In the genomic region with DNA sequence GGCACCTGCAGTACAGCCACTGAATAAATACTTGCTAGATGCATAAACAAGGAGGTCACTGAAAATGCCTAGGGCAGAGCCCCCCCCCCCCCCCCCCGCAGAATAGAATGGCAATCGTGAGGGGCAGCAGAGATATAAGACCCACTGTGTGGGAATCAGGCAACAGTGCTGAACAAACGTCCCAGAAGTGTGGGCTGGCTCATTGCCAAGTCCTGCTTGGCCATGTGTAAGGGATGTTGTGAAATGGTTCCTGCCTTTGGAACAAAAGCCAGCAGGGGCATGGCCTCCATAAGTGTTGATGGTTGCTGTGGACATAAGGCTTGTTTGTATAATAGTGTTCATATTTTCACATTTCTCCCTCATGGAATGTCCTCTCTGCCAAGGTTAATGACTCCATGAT, we compare ENCODE assay signal across 26 mouse cellular contexts.
DNase-seq lines count a peak whose midpoint lies in the region; ATAC-seq and TF ChIP-seq lines count a peak whose summit lies in the region.
"Had no signal": no experiment of that assay in that cellular context is flagged by ENCODE, and none has a peak within 500 bp of the region (broad histone marks: within the 10 kb centered on the region; RNA-seq: fewer than 3 reads in every experiment).

No protein-coding gene starts in this region.

- H3K4me3 ChIP-seq in forebrain, embryonic 14.5 days (ENCODE audit: low read depth, low read length) = no peak overlapping the region
- H3K4me3 ChIP-seq in forebrain, embryonic 16.5 days (replicated peaks; ENCODE audit: low read length) = no peak overlapping the region
- no peak overlapping the region for H3K4me3 ChIP-seq in liver, postnatal 0 days (ENCODE audit: low read depth, low read length)
- no peak overlapping the region for H3K4me3 ChIP-seq in liver, embryonic 11.5 days (ENCODE audit: low read depth, low read length)
- H3K4me3 ChIP-seq: embryonic facial prominence, embryonic 12.5 days; forebrain, embryonic 15.5 days; hindbrain, embryonic 10.5 days; hindbrain, embryonic 15.5 days; kidney, embryonic 15.5 days; layer of hippocampus, adult 2 months; left cerebral cortex, adult 2 months; liver, embryonic 15.5 days had no signal

- no peak overlapping the region for H3K9ac ChIP-seq in forebrain, embryonic 14.5 days (ENCODE audit: low read length)
- no peak overlapping the region for H3K9ac ChIP-seq in forebrain, embryonic 16.5 days (replicated peaks; ENCODE audit: low read depth, low read length)
- H3K9ac ChIP-seq in liver, postnatal 0 days (replicated peaks) = no peak overlapping the region
- H3K9ac ChIP-seq in liver, embryonic 11.5 days (ENCODE audit: low read depth, low read length) = no peak overlapping the region
- H3K9ac ChIP-seq: embryonic facial prominence, embryonic 12.5 days; forebrain, embryonic 15.5 days; hindbrain, embryonic 15.5 days; kidney, embryonic 15.5 days; liver, embryonic 15.5 days had no signal

- H3K4me1 ChIP-seq in forebrain, embryonic 14.5 days (ENCODE audit: control insufficient read depth, insufficient read depth, low read length) = no peaks in the 10 kb centered on the region
- H3K4me1 ChIP-seq in forebrain, embryonic 16.5 days (replicated peaks; ENCODE audit: control insufficient read depth, insufficient read depth, low read length) = peaks cover 2% of the 10 kb centered on the region; the same call in 1 of the 2 replicates
- H3K4me1 ChIP-seq in liver, postnatal 0 days (ENCODE audit: insufficient read depth) = no peaks in the 10 kb centered on the region
- H3K4me1 ChIP-seq in liver, embryonic 11.5 days (replicated peaks; ENCODE audit: control insufficient read depth, insufficient read depth, low read length) = no peaks in the 10 kb centered on the region
- H3K4me1 ChIP-seq: embryonic facial prominence, embryonic 12.5 days; hindbrain, embryonic 15.5 days; kidney, embryonic 15.5 days; liver, embryonic 15.5 days had no signal

- no peak for ATAC-seq in forebrain, embryonic 14.5 days
- ATAC-seq in forebrain, embryonic 16.5 days = no peak
- ATAC-seq in liver, postnatal 0 days = no peak
- ATAC-seq in liver, embryonic 11.5 days (replicated peaks; ENCODE audit: low FRiP score) = no peak
- ATAC-seq: forebrain, embryonic 15.5 days; inflammation-experienced regulatory T-cells, adult 6 months; Patski had no signal

- peak; percentile 6 for DNase-seq in adrenal gland, postnatal 10 days
- DNase-seq in adrenal gland, adult (ENCODE audit: inconsistent age in 2 of 2, low spot score in 1 of 2) = no peak
- peak; percentile 39 for DNase-seq in forebrain, embryonic 14.5 days (ENCODE audit: low spot score)
- DNase-seq in liver, postnatal 0 days = peak; percentile 18
- DNase-seq in liver, embryonic 11.5 days (ENCODE audit: low spot score) = no peak
- DNase-seq in adipocyte (ENCODE audit: low spot score) = peak; percentile 8
- no peak for DNase-seq in gastrocnemius, adult 18-20 months (ENCODE audit: low spot score)
- DNase-seq: cerebellum, adult 18-20 months; embryo, embryonic 11 days; kidney, adult 11 months; midbrain, embryonic 14.5 days; right cerebral cortex, adult 18-20 months; spleen, adult 18-20 months; thymus, postnatal 25 days had no signal

- H3K27ac ChIP-seq in forebrain, embryonic 14.5 days (ENCODE audit: low read depth, low read length) = no peak overlapping the region
- H3K27ac ChIP-seq in forebrain, embryonic 16.5 days (ENCODE audit: low read length) = no peak overlapping the region
- H3K27ac ChIP-seq in liver, postnatal 0 days (ENCODE audit: low read depth) = no peak overlapping the region
- H3K27ac ChIP-seq in liver, embryonic 11.5 days (ENCODE audit: low read depth, low read length) = no peak overlapping the region
- H3K27ac ChIP-seq: embryonic facial prominence, embryonic 12.5 days; forebrain, embryonic 15.5 days; hindbrain, embryonic 10.5 days; hindbrain, embryonic 15.5 days; kidney, embryonic 15.5 days; layer of hippocampus, adult 2 months; left cerebral cortex, adult 2 months; liver, embryonic 15.5 days had no signal

- TF ChIP-seq EP300 in liver, postnatal 0 days (IDR thresholded peaks at IDR 0.05; ENCODE audit: low read depth) = no peak

- H3K36me3 ChIP-seq in forebrain, embryonic 14.5 days (ENCODE audit: control insufficient read depth, insufficient read depth, low read length) = no peaks in the 10 kb centered on the region
- H3K36me3 ChIP-seq in forebrain, embryonic 16.5 days (ENCODE audit: control insufficient read depth, insufficient read depth) = no peaks in the 10 kb centered on the region
- H3K36me3 ChIP-seq in liver, postnatal 0 days (replicated peaks; ENCODE audit: insufficient read depth, low read length) = no peaks in the 10 kb centered on the region
- H3K36me3 ChIP-seq in liver, embryonic 11.5 days (ENCODE audit: control insufficient read depth, insufficient read depth, low read length) = no peaks in the 10 kb centered on the region
- H3K36me3 ChIP-seq: embryonic facial prominence, embryonic 12.5 days; forebrain, embryonic 15.5 days; G1E; hindbrain, embryonic 10.5 days; hindbrain, embryonic 15.5 days; kidney, embryonic 15.5 days; liver, embryonic 15.5 days had no signal

- H3K4me2 ChIP-seq in forebrain, embryonic 14.5 days (ENCODE audit: low read length) = no peak overlapping the region
- H3K4me2 ChIP-seq in forebrain, embryonic 16.5 days (ENCODE audit: low read length) = no peak overlapping the region
- no peak overlapping the region for H3K4me2 ChIP-seq in liver, postnatal 0 days (ENCODE audit: low read depth, low read length)
- H3K4me2 ChIP-seq in liver, embryonic 11.5 days = no peak overlapping the region
- H3K4me2 ChIP-seq: embryonic facial prominence, embryonic 12.5 days; forebrain, embryonic 15.5 days; hindbrain, embryonic 15.5 days; kidney, embryonic 15.5 days; liver, embryonic 15.5 days had no signal

- no peak for TF ChIP-seq CTCF in liver, postnatal 0 days (IDR thresholded peaks at IDR 0.05; ENCODE audit: low read depth)

- 30% methylated on average over 3 of the region's 3 CpGs for WGBS in forebrain, embryonic 14.5 days
- 17% methylated on average over 3 of the region's 3 CpGs for WGBS in forebrain, embryonic 16.5 days
- WGBS in liver, postnatal 0 days (ENCODE audit: insufficient replicate concordance) = 60% methylated on average over 3 of the region's 3 CpGs
- WGBS in liver, embryonic 11.5 days = 51% methylated on average over 3 of the region's 3 CpGs

- H3K27me3 ChIP-seq in forebrain, embryonic 14.5 days (replicated peaks; ENCODE audit: control insufficient read depth, insufficient read depth, low read length) = no peaks in the 10 kb centered on the region
- H3K27me3 ChIP-seq in forebrain, embryonic 16.5 days (replicated peaks; ENCODE audit: control insufficient read depth, insufficient read depth, low read length) = no peaks in the 10 kb centered on the region
- H3K27me3 ChIP-seq in liver, postnatal 0 days (ENCODE audit: insufficient read depth, low read length) = no peaks in the 10 kb centered on the region
- no peaks in the 10 kb centered on the region for H3K27me3 ChIP-seq in liver, embryonic 11.5 days (replicated peaks; ENCODE audit: control insufficient read depth, insufficient read depth, low read length)
- H3K27me3 ChIP-seq: embryonic facial prominence, embryonic 12.5 days; forebrain, embryonic 15.5 days; hindbrain, embryonic 15.5 days; kidney, embryonic 15.5 days; liver, embryonic 15.5 days had no signal

- H3K9me3 ChIP-seq in forebrain, embryonic 14.5 days (replicated peaks; ENCODE audit: control insufficient read depth, low read length) = no peaks in the 10 kb centered on the region
- H3K9me3 ChIP-seq in forebrain, embryonic 16.5 days (ENCODE audit: control insufficient read depth, low read length) = no peaks in the 10 kb centered on the region
- no peaks in the 10 kb centered on the region for H3K9me3 ChIP-seq in liver, postnatal 0 days (ENCODE audit: low read length)
- H3K9me3 ChIP-seq in liver, embryonic 11.5 days (ENCODE audit: control insufficient read depth, low read length) = no peaks in the 10 kb centered on the region
- H3K9me3 ChIP-seq: embryonic facial prominence, embryonic 12.5 days; forebrain, embryonic 15.5 days; hindbrain, embryonic 10.5 days; hindbrain, embryonic 15.5 days; liver, embryonic 15.5 days had no signal

Comparison
In these comparisons a context has a peak if more than half of its experiments do, and no peak if none do; other contexts are left out.
1. DNase-seq: peak in adrenal gland, postnatal 10 days (single experiment), forebrain, embryonic 14.5 days (single experiment), liver, postnatal 0 days (single experiment) and adipocyte (single experiment); none in adrenal gland, adult (0 of 2), liver, embryonic 11.5 days (single experiment) and gastrocnemius, adult 18-20 months (single experiment).